Mouse (Mus musculus) ES-E14 (cell line): ENCODE measurements around the gene Gm3373. TPM values are rescaled to one million over a fixed set of nuclear protein-coding genes. Genes with fewer than 3 reads are reported as not detected.
"Not testable (repeated sequence)": the region's sequence is repeated elsewhere in the genome, so short reads cannot be mapped to it uniquely, and the experiment has no call there.

ENCODE experiments used
- DNase-seq: peaks from one replicate; pipeline ENCODE4 v3.0.0-alpha.2; 2013; ENCODE audit warnings: low read depth, low spot score
- H3K27ac ChIP-seq: 2 replicates; pipeline ENCODE4 v1.5.1; 2012; ENCODE audit warnings: low read depth, mild to moderate bottlenecking, low read length, moderate library complexity, mixed read lengths; ENCODE audit not compliant: poor library complexity, insufficient read depth, severe bottlenecking
- H3K36me3 ChIP-seq: 2 replicates; pipeline ENCODE4 v1.6.1; 2012; ENCODE audit warnings: mild to moderate bottlenecking, low read length, moderate library complexity, mixed read lengths; ENCODE audit not compliant: control insufficient read depth, poor library complexity, insufficient read depth, severe bottlenecking
- H3K4me1 ChIP-seq, 2 experiments: fragments of 150-350 bp in 1 of 2; sonication (generic) in 1 of 2; 2 replicates each; pipeline ENCODE4 v1.6.1; 2012; ENCODE audit warnings: low read length in 2 of 2, mild to moderate bottlenecking in 1 of 2, mixed read lengths in 1 of 2; ENCODE audit not compliant: control insufficient read depth in 2 of 2, insufficient read depth in 2 of 2, poor library complexity in 1 of 2
- H3K4me3 ChIP-seq, 2 experiments: fragments of 150-350 bp in 1 of 2; sonication (generic) in 1 of 2; 2 replicates each; pipeline ENCODE4 v1.5.1; 2012; ENCODE audit warnings: low read length in 2 of 2, low read depth in 1 of 2, mild to moderate bottlenecking in 1 of 2, mixed read lengths in 1 of 2; ENCODE audit not compliant: insufficient read depth in 1 of 2, poor library complexity in 1 of 2, severe bottlenecking in 1 of 2
- H3K9ac ChIP-seq: 2 replicates; pipeline ENCODE4 v1.6.1; 2012; ENCODE audit warnings: low read depth, mild to moderate bottlenecking, low read length, mixed read lengths; ENCODE audit not compliant: poor library complexity, insufficient read depth, severe bottlenecking
- H3K9me3 ChIP-seq: fragments of 150-350 bp; sonication (generic); 2 replicates; pipeline ENCODE4 v1.6.1; 2012; ENCODE audit warnings: low read depth, mild to moderate bottlenecking, low read length; ENCODE audit not compliant: control insufficient read depth, insufficient read depth
- in situ Hi-C, 2 experiments: fragments of 600-800 bp; cut with MboI; formaldehyde crosslinking; loops; one replicate each; pipeline ENCODE4 v1.15.1; 2025; ENCODE audit warnings: low sequenced_read_pairs in 2 of 2, inconsistent platforms in 1 of 2; ENCODE audit not compliant: unreplicated experiment in 2 of 2
- total RNA-seq: library from RNA; depleted of rRNA; stranded (reverse); fragments of 300-350 nt; gene quantifications from 2 replicates; pipeline ENCODE4 v1.2.3, GENCODE M21; 2012; rRNA removed

The Gm3373 gene
- total RNA-seq = 1.4 and 2.9 TPM in 2 replicates

DNA sequence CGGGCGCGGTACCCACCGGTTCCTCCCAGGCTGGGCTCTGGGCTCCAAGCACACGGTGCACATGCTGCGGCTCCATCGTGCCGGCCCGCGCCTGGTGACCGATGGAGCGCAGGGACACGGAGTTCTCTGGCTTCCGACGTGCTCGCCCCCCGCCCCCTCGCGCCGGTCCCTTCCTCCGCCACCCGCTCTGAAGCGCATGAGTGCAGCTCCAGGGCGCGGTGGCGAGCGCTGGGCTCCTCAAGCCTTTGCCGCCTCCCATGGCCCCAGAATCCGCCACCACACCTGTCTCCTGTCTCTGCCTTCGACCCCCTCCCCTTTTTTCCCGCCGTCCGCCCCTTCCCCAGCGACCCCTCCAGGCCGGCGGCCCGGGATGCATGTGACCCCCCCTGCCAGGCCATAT, at the start of gene Gm3373:
TSS of gene Gm3373 (minus strand) at position 101 of the 400 bp plus-strand sequence.
- H3K4me3 ChIP-seq, H3K9ac ChIP-seq, H3K27ac ChIP-seq, H3K36me3 ChIP-seq, H3K9me3 ChIP-seq, DNase-seq, H3K4me1 ChIP-seq, in situ Hi-C loops: not testable (repeated sequence)

DNA sequence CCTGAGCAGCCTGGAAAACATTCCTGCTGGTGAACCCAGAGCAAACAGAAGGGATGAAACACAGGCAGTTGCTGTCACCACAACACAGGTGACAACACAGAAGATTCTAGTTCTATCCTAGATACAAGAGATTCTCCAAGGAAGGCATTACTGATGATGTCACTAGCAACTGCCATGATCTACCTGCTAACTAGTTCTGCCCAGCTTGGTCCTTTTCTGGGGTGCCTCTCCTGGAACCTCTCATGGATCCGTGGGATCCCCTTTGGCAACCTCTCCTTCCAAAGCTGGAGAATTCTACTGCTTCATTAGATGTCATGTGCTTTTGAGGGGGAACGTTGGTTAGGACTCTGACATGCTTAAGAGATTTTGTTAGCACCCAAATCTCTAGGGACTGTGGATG, 54.0 kb downstream of the Gm3373 start, which contains the start of gene Gm9603:
TSS of gene Gm9603 (minus strand) at position 101 of the 400 bp plus-strand sequence.
- DNase-seq, in situ Hi-C loops, H3K9me3 ChIP-seq: not testable (repeated sequence)

More for the DNA sequence above, 54.0 kb downstream of the Gm3373 start, which contains the start of gene Gm9603:
- H3K4me3 ChIP-seq, H3K36me3 ChIP-seq, H3K4me1 ChIP-seq, H3K27ac ChIP-seq, H3K9ac ChIP-seq: not testable (repeated sequence)

Other genes with a start within 250 kb of the Gm3373 start
- 3.0 TPM in 2 replicates for gene Gm3488, start 239.9 kb downstream of the Gm3373 start, total RNA-seq
- not detected in 2 replicates for gene Gm3532, start 203.1 kb downstream of the Gm3373 start, total RNA-seq
- not detected in 2 replicates for gene Gm8265, start 108.5 kb downstream of the Gm3373 start, total RNA-seq
- gene Gm9603, start 54.1 kb downstream of the Gm3373 start, total RNA-seq = not detected in 2 replicates
- 8.6 and 12.5 TPM in 2 replicates for gene Gm3383, start 66.4 kb upstream of the Gm3373 start, total RNA-seq
- 0.21 TPM in 1 of 2 replicates, not detected in the other for gene Gm3424, start 88.8 kb upstream of the Gm3373 start, total RNA-seq
- 0.13 TPM in 1 of 2 replicates, not detected in the other for gene Gm8237, start 138.8 kb upstream of the Gm3373 start, total RNA-seq
- 0.37 and 0.40 TPM in 2 replicates for gene Gm3248, start 220.2 kb upstream of the Gm3373 start, total RNA-seq
- gene Gm3453, start 237.6 kb upstream of the Gm3373 start, total RNA-seq = 0.95 and 0.98 TPM in 2 replicates